Mouse (Mus musculus): ENCODE results near the gene Ppcs.

Gene Ppcs

GRCm38 (mm10) chr4:119417270-119417669, 5.0 kb downstream of the Ppcs start:
- no peak for DNase-seq

- peak; percentile 96 to 98 for DNase-seq
Measured at GRCm38 (mm10) chr4:119415072-119415753, 7.0 kb downstream of the Ppcs start, which contains the start of gene Ccdc30. TSS of gene Ccdc30 (minus strand) at chr4:119415521.

- DNase-seq, result peak in 1 of 2 experiments; percentile 15
Measured at GRCm38 (mm10) chr4:119412791-119413190, 9.4 kb downstream of the Ppcs start.

DNA sequence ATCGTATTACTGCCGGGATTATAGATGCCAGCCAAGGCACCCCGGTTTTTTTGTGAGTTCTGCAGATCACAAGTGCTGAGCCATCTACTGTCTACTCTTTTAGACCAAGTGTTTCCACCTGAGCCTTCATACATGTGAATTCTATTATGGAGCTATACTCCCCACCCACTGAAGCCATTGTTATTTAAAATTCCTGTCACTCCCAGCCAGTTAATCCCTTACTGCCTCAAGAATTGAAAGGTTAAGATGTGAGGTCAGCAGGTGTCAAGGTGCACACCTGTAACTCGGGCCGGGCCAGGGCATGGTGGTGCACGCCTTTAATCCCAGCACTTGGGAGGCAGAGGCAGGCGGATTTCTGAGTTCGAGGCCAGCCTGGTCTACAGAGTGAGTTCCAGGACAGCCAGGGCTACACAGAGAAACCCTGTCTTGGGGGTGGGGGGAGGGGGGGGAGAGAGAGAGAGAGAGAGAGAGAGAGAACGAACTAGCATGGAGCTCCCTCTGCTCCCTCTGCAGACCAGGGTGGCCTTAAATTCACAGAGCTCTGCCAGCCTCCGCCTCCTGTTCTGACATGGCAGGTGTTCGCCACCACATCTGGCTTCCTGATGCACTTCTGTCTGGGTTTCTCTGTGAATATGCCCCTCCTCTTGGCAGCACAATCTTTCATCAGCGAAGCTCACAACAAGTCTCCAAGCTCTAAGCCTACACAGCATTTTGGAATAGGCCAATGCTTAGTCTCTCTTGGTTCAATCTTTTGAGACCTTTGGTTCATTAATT, 10.2 kb downstream of the Ppcs start:
- peak in 1 of 2 experiments; percentile 27 for DNase-seq

DNA sequence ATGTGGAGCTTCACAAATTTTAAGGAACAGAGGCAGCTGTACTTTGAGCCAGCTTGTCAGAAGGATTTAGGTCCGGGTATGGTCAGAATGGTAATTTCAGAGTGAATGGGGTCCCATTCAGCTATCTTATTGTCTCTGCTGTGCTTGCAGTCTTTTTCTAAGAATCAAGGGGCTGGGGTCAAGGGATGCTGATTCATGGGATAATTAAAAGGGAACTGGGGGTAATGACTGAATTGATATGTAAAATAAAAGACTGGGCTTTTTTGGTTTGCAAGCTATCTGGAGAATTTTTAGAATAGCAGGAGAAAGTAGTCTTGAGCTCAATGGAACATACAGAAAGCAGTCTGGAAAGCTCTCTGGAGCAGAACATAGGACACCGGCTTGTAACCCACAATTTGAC, 18.8 kb downstream of the Ppcs start:
- peak in 1 of 2 experiments; percentile 2 for DNase-seq

DNA sequence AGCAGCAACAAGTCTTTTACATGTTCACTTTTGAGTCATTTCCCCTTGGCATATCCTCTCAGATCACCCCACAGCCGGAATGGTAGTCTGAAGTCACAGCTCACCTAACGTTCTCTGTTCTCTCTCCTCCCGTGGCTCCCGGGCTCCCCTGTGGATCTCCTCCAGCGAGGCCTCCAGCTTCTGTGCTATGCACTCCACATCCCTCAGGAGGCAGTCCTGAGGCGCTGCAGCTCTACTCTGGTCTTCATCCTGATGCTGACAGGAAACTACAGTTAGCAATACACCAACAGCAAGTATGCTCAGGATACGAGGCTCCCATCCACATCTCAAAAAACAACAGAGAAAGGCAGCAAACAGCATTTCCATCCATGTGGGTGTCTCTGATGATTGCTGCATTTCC, 21.3 kb downstream of the Ppcs start:
- no peak for DNase-seq

DNA sequence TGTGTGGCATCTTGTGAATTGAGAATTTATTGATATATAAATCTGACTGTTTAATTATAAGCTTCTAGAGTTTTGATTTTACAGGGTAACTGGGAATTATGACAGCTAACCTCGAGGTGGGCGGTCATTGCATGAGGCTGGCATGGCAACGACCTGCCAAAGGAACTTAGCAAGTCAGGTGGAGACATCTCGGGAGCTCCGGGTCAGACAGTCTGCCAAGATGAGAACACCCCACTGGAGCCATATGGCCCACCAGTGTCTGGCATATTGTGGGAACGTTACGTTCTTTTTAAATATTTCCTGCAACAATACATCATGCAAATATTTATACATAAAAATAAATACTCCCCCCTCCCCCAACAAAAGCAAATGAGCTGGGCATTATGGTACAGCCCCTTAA, 23.5 kb downstream of the Ppcs start:
- DNase-seq, result no peak

- DNase-seq, result peak in 1 of 2 experiments; percentile 23
Measured at GRCm38 (mm10) chr4:119390369-119390768, 31.9 kb downstream of the Ppcs start.

DNA sequence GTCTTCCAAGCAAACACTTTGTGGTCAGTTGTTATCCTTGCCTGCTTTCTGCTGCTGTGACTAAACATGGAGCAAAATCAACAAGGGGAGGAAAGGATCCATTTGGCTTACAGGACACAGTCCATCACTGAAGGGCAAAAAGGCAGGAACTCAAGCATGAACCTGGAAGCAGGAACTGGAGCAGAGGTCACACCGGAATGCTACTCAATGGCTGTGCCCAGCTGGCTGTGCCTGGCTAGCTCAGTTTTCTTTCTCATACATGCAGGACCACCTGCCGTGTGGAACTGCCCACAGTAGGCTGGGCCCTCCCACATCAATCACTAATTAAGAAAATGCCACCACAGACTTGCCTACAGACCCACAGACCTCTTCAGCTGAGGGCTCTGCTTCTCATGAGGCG, 33.0 kb downstream of the Ppcs start:
- peak; percentile 55 to 80 for DNase-seq

- DNase-seq, result peak; percentile 24 to 49
Measured at GRCm38 (mm10) chr4:119381471-119382190, 40.6 kb downstream of the Ppcs start.

DNA sequence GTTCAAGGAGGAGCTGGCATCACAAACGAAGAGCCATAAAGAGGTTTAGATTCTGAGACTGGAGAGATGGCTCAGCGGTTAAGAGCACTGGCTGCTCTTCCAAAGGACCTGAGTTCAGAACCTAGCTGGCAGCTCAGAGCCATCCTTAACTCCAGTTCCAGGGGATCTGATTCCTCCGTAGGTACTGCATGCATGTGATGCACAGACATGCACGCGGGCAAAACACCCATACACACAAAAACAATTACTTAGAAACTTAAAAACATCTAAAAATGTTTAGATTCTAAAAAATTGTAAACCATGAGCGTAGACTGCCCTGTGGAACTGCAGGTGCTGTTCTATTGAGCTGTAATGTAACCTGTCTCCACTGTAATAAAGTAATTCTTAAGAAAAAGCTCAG, 52.8 kb downstream of the Ppcs start:
- no peak for DNase-seq
